Mouse (Mus musculus) midbrain, embryonic 12.5 days (tissue): Measurements from ENCODE around the gene P2rx5. TPM values are rescaled to one million over a fixed set of nuclear protein-coding genes. Genes with fewer than 3 reads are reported as not detected.

Experiments used
- ATAC-seq: fragments of 200-750 bp; cut with Nextera tagmentation; 2 replicates; pipeline ENCODE4 v1.8.0; 2017; ENCODE audit warnings: low read depth, moderate TSS enrichment, moderate library complexity; ENCODE audit not compliant: low FRiP score
- H3K27ac ChIP-seq: fragments of 300-500 bp; sonication (generic); replicated peaks from 2 replicates; pipeline ENCODE4 v1.5.1; 2016; ENCODE audit warnings: mild to moderate bottlenecking
- H3K27me3 ChIP-seq: fragments of 300-500 bp; sonication (generic); 2 replicates; pipeline ENCODE4 v1.6.1; 2016; ENCODE audit warnings: mild to moderate bottlenecking
- H3K36me3 ChIP-seq: fragments of 300-500 bp; sonication (generic); 2 replicates; pipeline ENCODE4 v1.6.1; 2016
- H3K4me1 ChIP-seq: fragments of 300-500 bp; sonication (generic); 2 replicates; pipeline ENCODE4 v1.6.1; 2016
- H3K4me2 ChIP-seq: fragments of 300-500 bp; sonication (generic); replicated peaks from 2 replicates; pipeline ENCODE4 v1.6.1; 2016; ENCODE audit warnings: mild to moderate bottlenecking, moderate library complexity
- H3K4me3 ChIP-seq: fragments of 300-500 bp; sonication (generic); 2 replicates; pipeline ENCODE4 v1.5.1; 2016; ENCODE audit warnings: mild to moderate bottlenecking
- H3K9ac ChIP-seq: fragments of 300-500 bp; sonication (generic); replicated peaks from 2 replicates; pipeline ENCODE4 v1.6.1; 2016; ENCODE audit warnings: mild to moderate bottlenecking, moderate library complexity
- H3K9me3 ChIP-seq: fragments of 300-500 bp; sonication (generic); 2 replicates; pipeline ENCODE4 v1.6.1; 2016; ENCODE audit warnings: mild to moderate bottlenecking
- WGBS: fragments of 180-500 bp; shearing (Covaris S2); methylation state at CpG from one replicate; pipeline ENCODE4 v1.1.7; 2016; 5-methylcytosine and 5-hydroxymethylcytosine counted together
- polyA plus RNA-seq: library from polyadenylated mRNA; unstranded; fragments of >200 nt; fragmentation: Nextera tagmentation; extraction: Ambion mirVana; gene quantifications from 2 replicates; pipeline ENCODE4 v1.2.1, GENCODE M21; 2016

Gene P2rx5
- polyA plus RNA-seq, 1 experiment from 2014 or later: 0.09 TPM

- Histone ChIP-seq H3K4me2 (no peak overlapping the region), H3K4me1 (peaks cover 2% of the 10 kb centered on the region; the same call in 1 of the 2 replicates), H3K4me3 (no peak overlapping the region), H3K36me3 (no peaks in the 10 kb centered on the region), H3K27me3 (no peaks in the 10 kb centered on the region), H3K9me3 (no peaks in the 10 kb centered on the region), H3K27ac (no peak overlapping the region), H3K9ac (no peak overlapping the region)
- WGBS: 54% methylated on average over 7 of the region's 7 CpGs
- ATAC-seq: no peak
These were observed 13.3 kb upstream of the P2rx5 start for GRCm38 (mm10) chr11:73146975-73147365.

GRCm38 (mm10) chr11:73148209-73148608 lies 12.0 kb upstream of the P2rx5 start:
- no peaks in the 10 kb centered on the region for H3K9me3 ChIP-seq
- no peaks in the 10 kb centered on the region for H3K36me3 ChIP-seq
- H3K27me3 ChIP-seq: no peaks in the 10 kb centered on the region
- 70% methylated on average over 9 of the region's 9 CpGs for WGBS
- ATAC-seq: no peak
- no peak overlapping the region for H3K4me3 ChIP-seq
- peaks cover 2% of the 10 kb centered on the region; the same call in 1 of the 2 replicates for H3K4me1 ChIP-seq
- no peak overlapping the region for H3K27ac ChIP-seq
- H3K4me2 ChIP-seq: no peak overlapping the region
- H3K9ac ChIP-seq: no peak overlapping the region

DNA sequence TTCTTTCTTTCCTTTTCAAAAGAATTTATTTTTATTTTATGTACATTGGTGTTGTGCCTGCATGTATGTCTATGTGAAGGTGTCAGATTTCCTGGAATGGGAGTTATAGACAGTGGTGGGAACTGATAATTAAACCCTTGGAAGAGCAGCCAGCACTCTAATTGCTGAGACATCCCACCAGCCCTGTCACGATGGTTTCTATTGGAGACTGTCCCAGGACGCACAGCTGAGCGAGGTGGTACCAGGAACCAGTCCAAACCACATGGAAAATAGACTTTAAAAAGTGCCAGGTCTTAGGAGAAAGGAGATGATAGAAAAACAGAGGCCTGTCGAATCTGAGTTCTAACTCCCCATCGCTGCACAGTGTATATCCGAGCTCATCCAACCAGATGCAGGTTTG lies 5.2 kb upstream of the P2rx5 start:
- H3K4me2 ChIP-seq: no peak overlapping the region
- H3K27me3 ChIP-seq: peaks cover 19% of the 10 kb centered on the region
- peaks cover 1% of the 10 kb centered on the region; the same call in 1 of the 2 replicates for H3K4me1 ChIP-seq
- ATAC-seq: no peak
- no peak overlapping the region for H3K27ac ChIP-seq
- no peak overlapping the region for H3K4me3 ChIP-seq
- WGBS: 80% methylated on average over 6 of the region's 6 CpGs
- no peaks in the 10 kb centered on the region for H3K9me3 ChIP-seq
- no peaks in the 10 kb centered on the region for H3K36me3 ChIP-seq
- no peak overlapping the region for H3K9ac ChIP-seq

GRCm38 (mm10) chr11:73160811-73161200 lies 585 bp downstream of the P2rx5 start:
- H3K4me3 ChIP-seq: peak overlapping the region; percentile 42; the same call in 1 of the 2 replicates
- peak overlapping the region; percentile 55; the same call in 1 of the 2 replicates for H3K9ac ChIP-seq
- no peaks in the 10 kb centered on the region for H3K9me3 ChIP-seq
- H3K4me2 ChIP-seq: peak overlapping the region; percentile 68
- H3K27ac ChIP-seq: no peak overlapping the region
- 29% methylated on average over 6 of the region's 6 CpGs for WGBS
- ATAC-seq: no peak
- peaks cover 35% of the 10 kb centered on the region for H3K27me3 ChIP-seq
- H3K4me1 ChIP-seq: peaks cover 9% of the 10 kb centered on the region
- H3K36me3 ChIP-seq: no peaks in the 10 kb centered on the region

GRCm38 (mm10) chr11:73161616-73162015 lies 1.4 kb downstream of the P2rx5 start:
- peaks cover 35% of the 10 kb centered on the region for H3K27me3 ChIP-seq
- H3K27ac ChIP-seq: no peak overlapping the region
- 94% methylated on average over 4 of the region's 4 CpGs for WGBS
- H3K9me3 ChIP-seq: no peaks in the 10 kb centered on the region
- H3K36me3 ChIP-seq: no peaks in the 10 kb centered on the region
- H3K9ac ChIP-seq: no peak overlapping the region
- H3K4me1 ChIP-seq: peaks cover 9% of the 10 kb centered on the region
- no peak overlapping the region for H3K4me3 ChIP-seq
- no peak overlapping the region for H3K4me2 ChIP-seq
- ATAC-seq: no peak

GRCm38 (mm10) chr11:73162284-73162683 lies 2.1 kb downstream of the P2rx5 start:
- Histone ChIP-seq H3K27me3 (peaks cover 35% of the 10 kb centered on the region), H3K9ac (no peak overlapping the region), H3K9me3 (no peaks in the 10 kb centered on the region), H3K36me3 (no peaks in the 10 kb centered on the region), H3K4me3 (no peak overlapping the region), H3K27ac (no peak overlapping the region), H3K4me2 (no peak overlapping the region), H3K4me1 (peaks cover 9% of the 10 kb centered on the region)
- ATAC-seq: no peak
- 91% methylated on average over 5 of the region's 5 CpGs for WGBS

GRCm38 (mm10) chr11:73168071-73168470 lies 7.8 kb downstream of the P2rx5 start:
- no peak for ATAC-seq
- H3K36me3 ChIP-seq: peaks cover 18% of the 10 kb centered on the region
- H3K27me3 ChIP-seq: no peaks in the 10 kb centered on the region
- no peaks in the 10 kb centered on the region for H3K9me3 ChIP-seq
- no peak overlapping the region for H3K27ac ChIP-seq
- no peak overlapping the region for H3K4me2 ChIP-seq
- H3K4me1 ChIP-seq: no peaks in the 10 kb centered on the region
- WGBS: 80% methylated on average over 8 of the region's 8 CpGs
- no peak overlapping the region for H3K4me3 ChIP-seq
- H3K9ac ChIP-seq: no peak overlapping the region

GRCm38 (mm10) chr11:73168576-73168975 lies 8.4 kb downstream of the P2rx5 start:
- no peak overlapping the region for H3K4me3 ChIP-seq
- no peaks in the 10 kb centered on the region for H3K9me3 ChIP-seq
- peaks cover 22% of the 10 kb centered on the region for H3K36me3 ChIP-seq
- H3K4me1 ChIP-seq: no peaks in the 10 kb centered on the region
- no peak overlapping the region for H3K27ac ChIP-seq
- no peak overlapping the region for H3K4me2 ChIP-seq
- no peaks in the 10 kb centered on the region for H3K27me3 ChIP-seq
- H3K9ac ChIP-seq: no peak overlapping the region
- ATAC-seq: no peak
- 78% methylated on average over 6 of the region's 6 CpGs for WGBS

DNA sequence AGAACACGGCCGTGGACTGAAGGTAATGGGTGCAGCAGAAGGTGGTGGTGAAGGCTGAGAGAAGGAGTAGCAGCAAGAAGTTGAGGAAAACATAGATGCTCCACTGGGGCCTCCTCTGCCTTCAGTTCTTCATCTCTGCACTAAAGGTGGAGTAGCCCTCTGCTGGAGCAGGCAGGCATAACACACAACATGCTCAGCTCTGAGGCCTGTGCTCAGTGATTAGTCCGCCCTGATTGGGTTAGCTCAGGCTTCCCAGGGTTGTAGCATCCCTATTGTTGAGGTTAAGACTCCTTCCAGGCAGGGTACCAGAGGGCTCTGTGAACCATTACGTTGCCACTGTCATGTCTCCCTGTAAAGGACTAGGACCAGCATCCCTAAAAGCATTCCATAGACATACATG lies 9.0 kb downstream of the P2rx5 start:
- WGBS: 40% methylated on average over 4 of the region's 4 CpGs
- peak; percentile 62; the same call in 1 of the 2 replicates for ATAC-seq

DNA sequence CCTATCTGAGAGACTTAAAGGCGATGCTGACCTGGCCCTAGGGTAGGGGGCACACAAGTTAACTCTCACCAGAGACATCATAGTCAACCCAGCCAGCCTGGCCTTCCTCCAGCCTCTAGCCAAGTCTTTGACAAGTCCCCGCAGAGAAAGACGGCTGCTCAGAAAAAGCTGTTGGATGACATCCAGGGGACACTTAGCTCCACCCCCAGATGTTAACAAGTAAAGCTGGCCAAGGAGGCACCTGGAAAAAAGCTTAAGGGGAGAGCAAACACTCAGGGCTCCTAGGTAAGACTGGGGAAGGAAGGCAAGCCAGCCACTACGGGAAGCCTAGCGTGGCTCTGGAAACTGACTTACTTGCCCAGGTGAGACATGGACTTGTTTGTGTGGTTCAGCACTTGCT lies 12.0 kb downstream of the P2rx5 start:
- Histone ChIP-seq H3K36me3 (peaks cover 30% of the 10 kb centered on the region), H3K9ac (no peak overlapping the region), H3K9me3 (no peaks in the 10 kb centered on the region), H3K4me2 (no peak overlapping the region), H3K4me1 (peaks cover 14% of the 10 kb centered on the region), H3K4me3 (no peak overlapping the region), H3K27me3 (no peaks in the 10 kb centered on the region), H3K27ac (no peak overlapping the region)
- WGBS: 75% methylated on average over 5 of the region's 5 CpGs
- no peak for ATAC-seq

More for the DNA sequence above, 9.0 kb downstream of the P2rx5 start:
- Histone ChIP-seq H3K27ac (no peak overlapping the region), H3K27me3 (no peaks in the 10 kb centered on the region), H3K36me3 (peaks cover 26% of the 10 kb centered on the region), H3K9ac (no peak overlapping the region), H3K9me3 (no peaks in the 10 kb centered on the region), H3K4me1 (no peaks in the 10 kb centered on the region), H3K4me3 (no peak overlapping the region), H3K4me2 (no peak overlapping the region)

DNA sequence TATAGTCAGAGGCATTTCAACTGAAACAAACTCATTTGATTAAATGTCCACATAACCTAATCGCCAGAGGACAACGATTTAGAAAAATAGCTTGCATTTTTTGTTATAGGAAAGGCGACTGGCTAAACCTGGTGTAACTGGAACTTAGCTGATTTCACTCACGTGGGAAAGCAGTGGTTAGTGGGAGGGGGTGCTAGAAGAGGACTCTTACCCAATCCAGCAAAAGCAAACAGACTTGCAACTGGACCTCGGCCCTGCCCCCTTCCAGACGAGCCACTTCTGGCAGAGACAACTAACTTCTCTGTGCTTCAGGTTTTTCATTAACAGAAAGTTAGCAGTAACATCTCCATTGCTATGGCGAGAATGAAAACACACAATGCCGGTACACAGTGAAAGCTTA lies 15.4 kb downstream of the P2rx5 start:
- H3K36me3 ChIP-seq: peaks cover 33% of the 10 kb centered on the region
- no peak overlapping the region for H3K27ac ChIP-seq
- peaks cover 32% of the 10 kb centered on the region for H3K4me1 ChIP-seq
- H3K4me2 ChIP-seq: peak overlapping the region; percentile 70
- H3K27me3 ChIP-seq: no peaks in the 10 kb centered on the region
- H3K9me3 ChIP-seq: no peaks in the 10 kb centered on the region
- ATAC-seq: no peak
- WGBS: 52% methylated on average over 8 of the region's 8 CpGs
- H3K9ac ChIP-seq: peak overlapping the region; percentile 84
- H3K4me3 ChIP-seq: peak overlapping the region; percentile 93

DNA sequence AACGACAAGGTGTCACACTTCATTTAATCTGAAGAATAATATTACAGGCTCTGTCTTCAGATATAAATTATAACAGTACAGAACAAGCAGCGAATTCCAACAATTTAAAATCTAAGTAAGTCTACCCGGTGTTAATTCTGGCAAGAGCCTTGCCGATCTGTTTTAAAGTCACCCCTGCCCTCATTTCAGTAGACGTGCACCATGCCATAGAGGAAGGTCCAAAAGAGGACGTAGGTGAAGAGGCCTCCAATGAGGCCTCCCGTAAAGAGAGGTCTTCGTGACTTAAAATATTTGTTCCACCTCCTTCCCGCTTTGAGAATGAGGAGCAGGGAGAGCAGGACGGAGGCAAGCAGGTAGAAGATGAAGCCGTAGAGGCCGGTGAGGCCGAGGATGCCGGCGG lies 16.0 kb downstream of the P2rx5 start:
- no peak for ATAC-seq
- peak overlapping the region; percentile 84 for H3K9ac ChIP-seq
- peak overlapping the region; percentile 93 for H3K4me3 ChIP-seq
- no peaks in the 10 kb centered on the region for H3K27me3 ChIP-seq
- peak overlapping the region; percentile 70 for H3K4me2 ChIP-seq
- under 1% methylated on average over 15 of the region's 15 CpGs for WGBS
- peaks cover 34% of the 10 kb centered on the region for H3K36me3 ChIP-seq
- H3K27ac ChIP-seq: peak overlapping the region; percentile 82
- H3K4me1 ChIP-seq: peaks cover 32% of the 10 kb centered on the region
- no peaks in the 10 kb centered on the region for H3K9me3 ChIP-seq
